Mouse (Mus musculus): ENCODE data around the gene Vip.
A peak's percentile ranks its signal among the peaks of the same experiment; 100 is the strongest.

Vip gene

GRCm38 (mm10) chr10:5639112-5639511, at the start of gene Vip:
Gene Vip, plus strand, starts transcription at chr10:5639218.
- DNase-seq (ENCODE audit: low read depth, low spot score) = no peak

- DNase-seq (ENCODE audit: low read depth, low spot score) = no peak
Measured at GRCm38 (mm10) chr10:5591061-5591460, 48.0 kb upstream of the Vip start.

DNA sequence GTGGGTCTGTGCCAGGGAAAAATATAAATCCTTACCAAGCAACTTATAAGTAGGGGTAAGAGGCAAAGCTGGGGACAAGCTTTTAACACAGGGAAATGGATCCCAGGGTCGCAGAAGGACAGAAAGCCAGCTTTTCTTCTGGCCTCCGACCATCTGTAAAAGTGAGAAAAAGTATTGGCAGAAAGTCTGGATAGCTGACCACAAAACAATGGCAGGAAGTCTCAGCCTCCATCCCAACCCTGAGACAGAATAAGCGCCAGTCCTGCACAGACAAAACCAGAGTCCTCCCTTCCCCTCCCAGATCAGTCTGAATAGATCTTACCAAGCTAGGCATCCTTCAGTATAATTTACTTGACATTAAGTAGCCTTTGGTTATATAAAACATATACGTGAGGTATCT, 47.0 kb upstream of the Vip start:
- no peak for DNase-seq (ENCODE audit: low read depth, low spot score)

DNA sequence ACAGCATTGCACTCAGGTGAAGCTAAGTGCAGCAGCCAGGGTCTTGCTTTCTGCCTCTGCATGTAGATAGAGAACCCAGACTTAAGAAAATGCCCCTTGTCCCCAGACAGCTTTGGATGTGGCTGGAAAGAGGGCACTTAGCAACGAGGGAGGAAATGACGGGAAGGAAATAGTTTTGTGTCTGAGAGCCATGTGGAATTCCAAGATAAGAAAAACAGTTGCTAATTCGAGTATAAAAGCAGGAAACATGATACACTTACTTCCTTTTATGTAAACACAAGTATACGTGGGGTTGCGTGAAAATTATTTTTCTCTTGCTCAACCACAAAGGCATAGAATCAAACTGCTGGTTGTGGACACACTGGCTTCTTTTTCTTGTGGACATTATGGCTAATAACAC, 45.6 kb upstream of the Vip start, which contains the start of gene Myct1:
Gene Myct1 (plus strand): TSS at position 312 of the 400 bp plus-strand sequence.
- peak; percentile 21 for DNase-seq (ENCODE audit: low read depth, low spot score)

GRCm38 (mm10) chr10:5594457-5594856, 44.6 kb upstream of the Vip start:
- no peak for DNase-seq (ENCODE audit: low read depth, low spot score)

DNA sequence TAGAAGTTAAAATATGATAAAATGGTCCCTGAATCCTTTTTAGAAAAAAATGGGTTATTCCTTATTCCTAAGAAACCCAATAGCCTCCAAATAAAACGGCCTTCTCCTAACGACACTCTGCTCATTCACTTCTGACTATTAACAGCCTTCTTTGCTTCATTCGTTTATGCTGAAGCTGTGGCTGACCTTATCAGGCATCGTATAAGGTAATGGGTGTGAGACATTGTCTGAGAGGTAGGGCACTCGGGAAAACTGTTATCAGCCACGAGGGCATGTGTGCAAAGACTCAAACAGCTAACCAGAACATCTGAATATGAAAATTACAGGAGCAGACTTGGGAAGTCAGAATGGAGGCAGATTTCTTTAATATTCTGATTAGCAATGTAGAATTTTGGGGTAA, 42.5 kb upstream of the Vip start:
- no peak for DNase-seq (ENCODE audit: low read depth, low spot score)

- DNase-seq (ENCODE audit: low read depth, low spot score) = peak; percentile 37
Measured at GRCm38 (mm10) chr10:5600123-5600522, 38.9 kb upstream of the Vip start.

- DNase-seq (ENCODE audit: low read depth, low spot score) = no peak
Measured at GRCm38 (mm10) chr10:5603512-5603911, 35.5 kb upstream of the Vip start.

DNA sequence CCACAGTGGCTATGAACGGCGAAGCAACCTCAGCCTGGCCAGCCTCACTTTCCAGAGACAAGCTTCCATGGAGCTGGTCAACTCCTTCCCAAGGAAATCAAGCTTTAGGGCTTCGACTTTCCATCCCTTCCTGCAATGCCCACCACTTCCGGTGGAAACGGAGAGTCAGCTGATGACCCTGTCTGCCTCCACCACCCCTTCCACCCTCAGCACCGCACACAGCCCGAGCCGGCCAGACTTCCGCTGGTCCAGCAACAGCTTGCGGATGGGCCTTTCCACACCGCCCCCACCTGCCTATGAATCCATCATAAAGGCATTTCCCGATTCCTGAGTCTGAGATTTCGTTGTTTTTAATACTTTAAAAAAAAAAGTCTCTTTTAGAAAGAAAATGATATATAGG, 34.6 kb upstream of the Vip start:
- no peak for DNase-seq (ENCODE audit: low read depth, low spot score)

- DNase-seq (ENCODE audit: low read depth, low spot score) = no peak
Measured at GRCm38 (mm10) chr10:5608874-5609273, 30.1 kb upstream of the Vip start.

GRCm38 (mm10) chr10:5615186-5616040, 23.6 kb upstream of the Vip start:
- DNase-seq (ENCODE audit: low read depth, low spot score) = no peak

- no peak for DNase-seq (ENCODE audit: low read depth, low spot score)
Measured at GRCm38 (mm10) chr10:5626268-5626667, 12.8 kb upstream of the Vip start.

GRCm38 (mm10) chr10:5633672-5634200, 5.3 kb upstream of the Vip start:
- peak; percentile 10 for DNase-seq (ENCODE audit: low read depth, low spot score)

DNA sequence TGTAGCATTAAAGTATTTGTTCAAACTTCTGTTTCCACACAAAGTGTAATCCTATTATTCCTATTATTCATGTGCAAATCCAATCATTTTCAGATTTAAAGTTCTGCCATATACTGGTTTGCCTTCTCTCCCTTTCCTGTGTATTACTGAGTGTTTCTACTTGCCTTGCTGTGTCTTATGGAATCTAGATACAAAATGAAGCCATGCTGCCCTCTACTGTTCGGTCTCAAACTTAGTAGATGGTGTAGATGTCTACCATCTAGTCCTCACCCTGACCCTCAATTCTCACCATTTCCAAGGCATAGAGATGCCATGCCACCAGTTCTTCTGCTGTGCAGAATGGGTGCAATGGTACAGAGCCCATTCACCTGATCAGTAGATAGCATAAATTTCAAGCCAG, 4.7 kb upstream of the Vip start:
- DNase-seq (ENCODE audit: low read depth, low spot score) = peak; percentile 6

- DNase-seq (ENCODE audit: low read depth, low spot score) = no peak
Measured at GRCm38 (mm10) chr10:5637322-5637721, 1.7 kb upstream of the Vip start.

DNA sequence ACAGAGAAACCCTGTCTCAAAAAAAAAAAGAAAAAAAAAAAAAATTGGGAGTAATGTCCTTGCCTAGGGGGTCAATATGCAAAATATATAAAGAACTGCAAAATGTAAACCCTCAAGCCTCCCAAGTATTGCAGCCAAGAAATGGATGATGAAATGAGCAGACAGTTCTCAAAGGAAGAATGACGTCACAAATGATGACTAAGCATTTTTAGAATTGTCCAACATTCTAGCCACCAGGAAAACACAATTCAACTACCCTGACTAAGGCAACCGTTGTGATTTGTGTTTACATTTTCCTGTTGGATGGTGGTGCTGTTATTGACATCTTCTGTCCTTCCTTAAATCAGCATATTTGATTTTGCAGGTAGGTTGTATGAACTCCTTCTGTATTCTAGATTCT, 42.3 kb downstream of the Vip start:
- DNase-seq (ENCODE audit: low read depth, low spot score) = no peak

GRCm38 (mm10) chr10:5685608-5686007, 46.6 kb downstream of the Vip start:
- DNase-seq (ENCODE audit: low read depth, low spot score) = no peak

- DNase-seq (ENCODE audit: low read depth, low spot score) = no peak
Measured at GRCm38 (mm10) chr10:5694351-5694750, 55.3 kb downstream of the Vip start.
